Mouse (Mus musculus) MEL (cell line): ENCODE results near the gene Szt2. TPM values are rescaled to one million over a fixed set of nuclear protein-coding genes. Genes with fewer than 3 reads are reported as not detected.

ENCODE experiments used
- DNase-seq: peaks from one replicate; pipeline ENCODE4 v3.0.0; 2011; ENCODE audit warnings: low read depth, low spot score
- H3K27ac ChIP-seq: 2 replicates; pipeline ENCODE4 v1.5.1; 2012; ENCODE audit warnings: low read depth, mild to moderate bottlenecking, control low read depth, low read length, moderate library complexity; ENCODE audit not compliant: control insufficient read depth
- H3K27me3 ChIP-seq, 2 experiments: fragments of 150-350 bp in 1 of 2; sonication (generic) in 1 of 2; 2 replicates each; pipeline ENCODE4 v1.6.1; 2012; ENCODE audit warnings: low read length in 2 of 2, mild to moderate bottlenecking in 2 of 2, improper control_type of control experiment in 1 of 2, moderate library complexity in 1 of 2; ENCODE audit not compliant: insufficient read depth in 2 of 2, control insufficient read depth in 1 of 2
- H3K36me3 ChIP-seq, 2 experiments: 2 replicates each; pipeline ENCODE4 v1.6.1; 2012 to 2014; ENCODE audit warnings: low read length in 2 of 2, improper control_type of control experiment in 1 of 2, inconsistent platforms in 1 of 2, mild to moderate bottlenecking in 1 of 2; ENCODE audit not compliant: insufficient read depth in 2 of 2, control insufficient read depth in 1 of 2
- H3K4me1 ChIP-seq, 2 experiments: fragments of 150-350 bp in 1 of 2; sonication (generic) in 1 of 2; 2 replicates each; pipeline ENCODE4 v1.6.1; 2012; ENCODE audit warnings: low read length in 2 of 2, improper control_type of control experiment in 1 of 2, mild to moderate bottlenecking in 1 of 2; ENCODE audit not compliant: insufficient read depth in 2 of 2, control insufficient read depth in 1 of 2
- H3K4me3 ChIP-seq, 2 experiments: fragments of 150-350 bp in 1 of 2; sonication (generic) in 1 of 2; 2 replicates each; pipeline ENCODE4 v1.5.1; 2012; ENCODE audit warnings: low read depth in 2 of 2, low read length in 2 of 2, mild to moderate bottlenecking in 2 of 2, moderate library complexity in 2 of 2, control low read depth in 1 of 2, improper control_type of control experiment in 1 of 2; ENCODE audit not compliant: control insufficient read depth in 1 of 2, insufficient read depth in 1 of 2
- H3K79me2 ChIP-seq: 2 replicates; pipeline ENCODE4 v1.6.1; 2012; ENCODE audit warnings: mild to moderate bottlenecking, low read length, moderate library complexity; ENCODE audit not compliant: control insufficient read depth, poor library complexity, insufficient read depth
- H3K9ac ChIP-seq: 2 replicates; pipeline ENCODE4 v1.6.1; 2012; ENCODE audit warnings: low read depth, mild to moderate bottlenecking, control low read depth, low read length, moderate library complexity; ENCODE audit not compliant: control insufficient read depth, poor library complexity, severe bottlenecking
- H3K9me3 ChIP-seq: fragments of 150-350 bp; sonication (generic); replicated peaks from 2 replicates; pipeline ENCODE4 v1.6.1; 2012; ENCODE audit warnings: mild to moderate bottlenecking, low read length, improper control_type of control experiment, moderate library complexity; ENCODE audit not compliant: insufficient read depth
- CHD2 ChIP-seq: IDR thresholded peaks from 2 replicates; pipeline ENCODE4 v1.6.1; 2011; ENCODE audit warnings: low read length, improper control_type of control experiment
- CTCF ChIP-seq, 3 experiments: IDR thresholded peaks in 2 of 3; conservative IDR thresholded peaks in 1 of 3; 2 replicates each; pipeline ENCODE4 v1.5.1; 2011 to 2012; ENCODE audit warnings: low read length in 3 of 3, low read depth in 2 of 3, mild to moderate bottlenecking in 2 of 3, improper control_type of control experiment in 1 of 3, inconsistent platforms in 1 of 3, mixed read lengths in 1 of 3, moderate library complexity in 1 of 3; ENCODE audit not compliant: control insufficient read depth in 1 of 3, insufficient read depth in 1 of 3, poor library complexity in 1 of 3, severe bottlenecking in 1 of 3
- E2F4 ChIP-seq: IDR thresholded peaks from 2 replicates; pipeline ENCODE4 v1.6.1; 2011; ENCODE audit warnings: low read depth, low read length, improper control_type of control experiment, borderline replicate concordance
- ELF1 ChIP-seq: IDR thresholded peaks from 2 replicates; pipeline ENCODE4 v1.6.1; 2014; ENCODE audit warnings: low read depth, mild to moderate bottlenecking, inconsistent platforms, low read length, improper control_type of control experiment, moderate library complexity
- GABPA ChIP-seq: IDR thresholded peaks from 2 replicates; pipeline ENCODE4 v1.6.1; 2012; ENCODE audit warnings: low read depth, mild to moderate bottlenecking, inconsistent platforms, low read length, improper control_type of control experiment, moderate library complexity
- HCFC1 ChIP-seq: IDR thresholded peaks from 2 replicates; pipeline ENCODE4 v1.6.1; 2012; ENCODE audit warnings: low read depth, mild to moderate bottlenecking, inconsistent platforms, low read length, improper control_type of control experiment, moderate library complexity
- JUND ChIP-seq: IDR thresholded peaks from 2 replicates; pipeline ENCODE4 v1.6.1; 2011; ENCODE audit warnings: low read depth, mild to moderate bottlenecking, improper control_type of control experiment, low read length
- KAT2A ChIP-seq: conservative IDR thresholded peaks from 2 replicates; pipeline ENCODE4 v1.6.1; 2012; ENCODE audit warnings: low read depth, low read length, improper control_type of control experiment, inconsistent platforms
- MAX ChIP-seq: IDR thresholded peaks from 2 replicates; pipeline ENCODE4 v1.6.1; 2011; ENCODE audit warnings: low read length, improper control_type of control experiment
- MAZ ChIP-seq: IDR thresholded peaks from 2 replicates; pipeline ENCODE4 v1.6.1; 2012; ENCODE audit warnings: low read depth, mild to moderate bottlenecking, inconsistent platforms, low read length, improper control_type of control experiment
- MEF2A ChIP-seq: IDR thresholded peaks from 2 replicates; pipeline ENCODE4 v1.6.1; 2014; ENCODE audit warnings: low read depth, mild to moderate bottlenecking, inconsistent platforms, low read length, improper control_type of control experiment; ENCODE audit not compliant: poor library complexity, insufficient replicate concordance, severe bottlenecking; ENCODE audit errors: extremely low read depth
- MXI1 ChIP-seq: IDR thresholded peaks from 2 replicates; pipeline ENCODE4 v1.6.1; 2011; ENCODE audit warnings: mild to moderate bottlenecking, low read depth, low read length, improper control_type of control experiment
- MYB ChIP-seq: IDR thresholded peaks from 2 replicates; pipeline ENCODE4 v1.6.1; 2011; ENCODE audit warnings: mild to moderate bottlenecking, low read depth, low read length, improper control_type of control experiment
- MYC ChIP-seq: IDR thresholded peaks from 2 replicates; pipeline ENCODE4 v1.6.1; 2011; ENCODE audit warnings: low read depth, mild to moderate bottlenecking, low read length, improper control_type of control experiment, moderate library complexity
- NELFE ChIP-seq: IDR thresholded peaks from 2 replicates; pipeline ENCODE4 v1.6.1; 2011; ENCODE audit warnings: low read depth, low read length, improper control_type of control experiment
- POLR2A ChIP-seq, 2 experiments: IDR thresholded peaks; 2 replicates each; pipeline ENCODE4 v1.6.1; 2011 to 2012; ENCODE audit warnings: low read length in 2 of 2, mild to moderate bottlenecking in 2 of 2, control low read depth in 1 of 2, improper control_type of control experiment in 1 of 2, low read depth in 1 of 2, moderate library complexity in 1 of 2; ENCODE audit not compliant: control insufficient read depth in 1 of 2, insufficient read depth in 1 of 2, poor library complexity in 1 of 2
- POLR2AphosphoS2 ChIP-seq: IDR thresholded peaks from 2 replicates; pipeline ENCODE4 v1.6.1; 2011; ENCODE audit warnings: low read length, improper control_type of control experiment
- POLR2AphosphoS5 ChIP-seq: IDR thresholded peaks from 2 replicates; pipeline ENCODE4 v1.6.1; 2012; ENCODE audit warnings: low read depth, borderline replicate concordance, mild to moderate bottlenecking, inconsistent platforms, low read length, moderate library complexity, mixed read lengths
- SIN3A ChIP-seq: IDR thresholded peaks from 2 replicates; pipeline ENCODE4 v1.6.1; 2012; ENCODE audit warnings: low read length, improper control_type of control experiment, inconsistent platforms
- SMC3 ChIP-seq: IDR thresholded peaks from 2 replicates; pipeline ENCODE4 v1.6.1; 2011; ENCODE audit warnings: low read depth, low read length, improper control_type of control experiment
- TBP ChIP-seq: IDR thresholded peaks from 2 replicates; pipeline ENCODE4 v1.8.0; 2011; ENCODE audit warnings: low read depth, low read length, improper control_type of control experiment
- TCF12 ChIP-seq: IDR thresholded peaks from 2 replicates; pipeline ENCODE4 v1.6.1; 2014; ENCODE audit warnings: low read depth, mild to moderate bottlenecking, inconsistent platforms, low read length, improper control_type of control experiment, moderate library complexity
- UBTF ChIP-seq: IDR thresholded peaks from 2 replicates; pipeline ENCODE4 v1.6.1; 2012; ENCODE audit warnings: low read depth, mild to moderate bottlenecking, inconsistent platforms, low read length, improper control_type of control experiment, moderate library complexity, borderline replicate concordance; ENCODE audit not compliant: insufficient read depth
- ZMIZ1 ChIP-seq: IDR thresholded peaks from 2 replicates; pipeline ENCODE4 v1.6.1; 2012; ENCODE audit warnings: low read depth, mild to moderate bottlenecking, inconsistent platforms, low read length, improper control_type of control experiment, moderate library complexity
- polyA plus RNA-seq, 2 experiments: library from polyadenylated mRNA; stranded (reverse) in 1 of 2; unstranded in 1 of 2; fragments of >175 nt in 1 of 2; fragments of >200 nt in 1 of 2; gene quantifications; 2 replicates each; pipeline versions ENCODE4 v1.2.1 to v1.2.4; 2012; ENCODE audit warnings: low replicate concordance in 2 of 2, low read depth in 1 of 2; ENCODE audit not compliant: insufficient read length in 2 of 2, insufficient read depth in 1 of 2, missing spikeins in 1 of 2
- total RNA-seq: library from RNA; depleted of rRNA; stranded (reverse); fragments of 300-350 nt; gene quantifications from 2 replicates; pipeline ENCODE4 v1.2.3, GENCODE M21; 2012

Gene Szt2
- total and polyA plus RNA-seq, 3 experiments: 5.7 to 24.0 TPM; not detected in 1

- peak within 1 kb of the TSS; percentile 55 to 68 for H3K4me3 ChIP-seq
- no peaks in the 10 kb centered on the region for H3K27me3 ChIP-seq
- no peaks in the 10 kb centered on the region for H3K9me3 ChIP-seq
- DNase-seq: peak; percentile 97
- peaks cover 2 to 12% of the 10 kb centered on the region in 2 experiments for H3K36me3 ChIP-seq
- peaks cover 0 to 18% of the 10 kb centered on the region in 2 experiments; a peak in 2 of 4 replicates for H3K4me1 ChIP-seq
- peak within 1 kb of the TSS; percentile 80 for H3K9ac ChIP-seq
- TF ChIP-seq ELF1 (peak; percentile 87), HCFC1 (peak; percentile 83), MYB (peak; percentile 97), MAZ (no peak), TCF12 (peak; percentile 53), E2F4 (no peak), UBTF (no peak), SMC3 (no peak), JUND (no peak), MEF2A (no peak), POLR2A (IDR thresholded peaks at IDR 0.05; ENCODE audit: control insufficient read depth in 1 of 2, insufficient read depth in 1 of 2, low read depth in 1 of 2, low read length in 2 of 2, poor library complexity in 1 of 2) (peak; percentile 86 to 92; a peak in 3 of 4 replicates), ZMIZ1 (peak; percentile 91), POLR2AphosphoS5 (0 out of 2 replicates have a peak, but pooled peaks have one; percentile 62), MYC (peak; percentile 48; the same call in 1 of the 2 replicates), KAT2A (no peak; the same call in 1 of the 2 replicates), SIN3A (peak; percentile 93), CHD2 (peak; percentile 95), NELFE (peak; percentile 84), TBP (peak; percentile 90), GABPA (no peak), MAX (peak; percentile 72), CTCF (IDR thresholded peaks at IDR 0.05 in 2 of 3, conservative IDR thresholded peaks at IDR 0.05 in 1 of 3; ENCODE audit: control insufficient read depth in 1 of 3, insufficient read depth in 1 of 3, low read depth in 2 of 3, low read length in 3 of 3, poor library complexity in 1 of 3, severe bottlenecking in 1 of 3) (no peak), POLR2AphosphoS2 (peak; percentile 89), MXI1 (peak; percentile 94)
- H3K79me2 ChIP-seq: peaks cover 29% of the 10 kb centered on the region
- H3K27ac ChIP-seq: peak within 1 kb of the TSS; percentile 68
Measured at GRCm38 (mm10) chr4:118436820-118437603, 27.9 kb upstream of the Szt2 start, which contains the start of gene Cdc20. Cdc20 (minus strand) TSS chr4:118437352.
